Mouse (Mus musculus): Measurements from ENCODE around the gene Serpinb6b. TPM values are rescaled to one million over a fixed set of nuclear protein-coding genes. Genes with fewer than 3 reads are reported as not detected.
"Not testable (repeated sequence)": the region's sequence is repeated elsewhere in the genome, so short reads cannot be mapped to it uniquely, and the experiment has no call there.

Gene Serpinb6b
- total and polyA plus RNA-seq, 3 experiments: 11.9 to 41.2 (median 38.9) TPM

DNA sequence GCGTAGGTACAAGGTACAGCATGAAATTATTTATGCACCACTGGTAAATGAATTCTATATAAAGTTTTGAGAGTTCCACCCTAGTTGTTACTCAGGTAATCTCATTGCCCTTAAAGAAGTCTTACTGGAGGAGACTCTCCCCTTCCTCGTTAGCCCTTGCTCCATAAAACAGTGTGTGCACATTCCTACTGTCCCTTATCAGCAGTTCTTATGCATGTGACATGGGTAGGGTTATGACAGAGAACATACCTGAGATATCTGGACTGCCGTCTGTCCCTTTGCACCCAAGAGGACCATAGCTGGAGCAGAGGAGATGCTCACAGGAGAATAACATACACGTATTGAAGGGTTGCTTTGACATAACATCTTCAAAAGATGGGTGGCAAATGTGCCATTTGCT, 26.7 kb upstream of the Serpinb6b start:
- dilution Hi-C loops (cut with MboI; ENCODE audit: extremely low pct_ligation_motif_present, extremely low pct_unique_long_range_greater_than_20kb, low sequenced_read_pairs); H3K27me3 ChIP-seq (replicated peaks); in situ Hi-C loops (cut with MboI; ENCODE audit: low pct_ligation_motif_present, low pct_unique_long_range_greater_than_20kb, low sequenced_read_pairs): not testable (repeated sequence)

DNA sequence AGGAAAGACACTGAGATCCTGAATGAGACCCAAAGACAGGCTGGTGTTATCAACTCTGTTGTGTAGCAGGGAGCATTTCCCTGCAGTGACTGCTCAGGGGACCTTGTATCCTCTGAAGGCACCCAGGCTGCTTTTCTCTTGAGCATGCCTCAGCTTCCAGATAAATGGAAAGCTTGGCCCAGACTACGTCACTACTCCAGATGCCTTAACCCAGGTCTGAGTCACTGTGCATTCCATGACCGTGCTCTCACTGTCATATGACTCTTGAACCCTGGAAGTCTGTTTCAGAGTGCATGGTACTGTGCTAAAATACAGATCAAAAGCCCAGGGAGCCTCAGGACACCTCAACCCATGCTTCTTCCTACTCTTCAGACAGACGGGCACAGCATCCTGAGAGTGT, 25.8 kb upstream of the Serpinb6b start:
- H3K27ac ChIP-seq (ENCODE audit: insufficient read depth, low read depth); H3K4me3 ChIP-seq (replicated peaks in 1 of 3; ENCODE audit: low read depth in 2 of 3, low read length in 2 of 3, poor library complexity in 1 of 3); H3K36me3 ChIP-seq (replicated peaks in 1 of 2; ENCODE audit: control insufficient read depth in 1 of 2, insufficient read depth in 1 of 2, low read length in 1 of 2); H3K27me3 ChIP-seq (replicated peaks); H3K4me2 ChIP-seq (ENCODE audit: insufficient read depth, low read depth, poor library complexity, severe bottlenecking); H3K9me3 ChIP-seq (replicated peaks; ENCODE audit: low read length); H3K79me2 ChIP-seq (replicated peaks; ENCODE audit: control insufficient read depth, extremely low read depth, insufficient read depth, poor library complexity, severe bottlenecking); H3K9ac ChIP-seq (ENCODE audit: insufficient read depth, low read depth); DNase-seq (ENCODE audit: extremely low read depth); dilution Hi-C loops (cut with MboI; ENCODE audit: extremely low pct_ligation_motif_present, extremely low pct_unique_long_range_greater_than_20kb, low sequenced_read_pairs); in situ Hi-C loops (cut with MboI; ENCODE audit: low pct_ligation_motif_present, low pct_unique_long_range_greater_than_20kb, low sequenced_read_pairs): not testable (repeated sequence)
- H3K4me1 ChIP-seq (ENCODE audit: control insufficient read depth in 1 of 2, insufficient read depth in 2 of 2): peaks cover 7 to 38% of the 10 kb centered on the region in 2 experiments

More for the DNA sequence above, 26.7 kb upstream of the Serpinb6b start:
- not testable (repeated sequence) for H3K4me2 ChIP-seq (ENCODE audit: insufficient read depth, low read depth, poor library complexity, severe bottlenecking); DNase-seq (ENCODE audit: extremely low read depth); H3K9me3 ChIP-seq (replicated peaks; ENCODE audit: low read length); H3K9ac ChIP-seq (ENCODE audit: insufficient read depth, low read depth); H3K4me3 ChIP-seq (replicated peaks in 1 of 3; ENCODE audit: low read depth in 2 of 3, low read length in 2 of 3, poor library complexity in 1 of 3); H3K36me3 ChIP-seq (replicated peaks in 1 of 2; ENCODE audit: control insufficient read depth in 1 of 2, insufficient read depth in 1 of 2, low read length in 1 of 2); H3K79me2 ChIP-seq (replicated peaks; ENCODE audit: control insufficient read depth, extremely low read depth, insufficient read depth, poor library complexity, severe bottlenecking); H3K27ac ChIP-seq (ENCODE audit: insufficient read depth, low read depth)
- H3K4me1 ChIP-seq (ENCODE audit: control insufficient read depth in 1 of 2, insufficient read depth in 2 of 2): peaks cover 7 to 38% of the 10 kb centered on the region in 2 experiments

DNA sequence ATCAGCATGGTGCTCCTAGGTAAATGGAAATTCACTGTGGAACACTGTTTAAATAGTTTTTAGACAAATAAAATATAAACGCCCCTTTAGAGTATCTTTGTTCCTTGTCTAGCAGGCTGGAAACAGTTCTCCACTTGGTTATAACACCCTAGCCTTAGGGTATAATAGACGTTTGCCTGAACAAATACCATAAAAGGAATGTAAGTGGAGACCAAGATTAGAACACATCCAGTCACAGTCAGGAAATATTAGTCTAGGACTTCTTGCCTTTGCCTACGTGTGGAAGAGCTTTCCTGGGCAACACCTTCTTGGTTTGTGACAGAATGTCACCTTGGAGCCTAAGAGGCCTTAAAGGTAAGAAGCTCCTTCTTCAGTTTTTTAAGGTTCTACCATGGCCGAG, 8.5 kb upstream of the Serpinb6b start:
- in situ Hi-C loops (cut with MboI; ENCODE audit: low pct_ligation_motif_present, low pct_unique_long_range_greater_than_20kb, low sequenced_read_pairs) (no loop called here), dilution Hi-C loops (cut with MboI; ENCODE audit: extremely low pct_ligation_motif_present, extremely low pct_unique_long_range_greater_than_20kb, low sequenced_read_pairs) (no loop called here)
- H3K4me1 ChIP-seq (ENCODE audit: control insufficient read depth in 1 of 2, insufficient read depth in 2 of 2): no peaks in the 10 kb centered on the region
- no peaks in the 10 kb centered on the region for H3K79me2 ChIP-seq (replicated peaks; ENCODE audit: control insufficient read depth, extremely low read depth, insufficient read depth, poor library complexity, severe bottlenecking)
- H3K4me3 ChIP-seq (replicated peaks in 1 of 3; ENCODE audit: low read depth in 2 of 3, low read length in 2 of 3, poor library complexity in 1 of 3): no peak overlapping the region
- H3K4me2 ChIP-seq (ENCODE audit: insufficient read depth, low read depth, poor library complexity, severe bottlenecking): no peak overlapping the region
- no peak overlapping the region for H3K9ac ChIP-seq (ENCODE audit: insufficient read depth, low read depth)
- H3K27me3 ChIP-seq (replicated peaks): no peaks in the 10 kb centered on the region
- no peaks in the 10 kb centered on the region for H3K9me3 ChIP-seq (replicated peaks; ENCODE audit: low read length)
- DNase-seq (ENCODE audit: extremely low read depth): no peak
- no peaks in the 10 kb centered on the region for H3K36me3 ChIP-seq (replicated peaks in 1 of 2; ENCODE audit: control insufficient read depth in 1 of 2, insufficient read depth in 1 of 2, low read length in 1 of 2)
- no peak overlapping the region for H3K27ac ChIP-seq (ENCODE audit: insufficient read depth, low read depth)
- TF ChIP-seq MAX (IDR thresholded peaks at IDR 0.05; ENCODE audit: low read length): no peak
- TF ChIP-seq ZNF384 (IDR thresholded peaks at IDR 0.05; ENCODE audit: low read depth, low read length): no peak
- TF ChIP-seq ELF1 (IDR thresholded peaks at IDR 0.05; ENCODE audit: low read depth, low read length): no peak
- no peak for TF ChIP-seq ZC3H11A (IDR thresholded peaks at IDR 0.05; ENCODE audit: low read depth, low read length)
- no peak for TF ChIP-seq BHLHE40 (IDR thresholded peaks at IDR 0.05; ENCODE audit: low read depth, low read length)
- no peak for TF ChIP-seq E2F4 (IDR thresholded peaks at IDR 0.05; ENCODE audit: insufficient replicate concordance, low read depth, low read length)
- no peak for TF ChIP-seq CHD2 (IDR thresholded peaks at IDR 0.05; ENCODE audit: low read length)

DNA sequence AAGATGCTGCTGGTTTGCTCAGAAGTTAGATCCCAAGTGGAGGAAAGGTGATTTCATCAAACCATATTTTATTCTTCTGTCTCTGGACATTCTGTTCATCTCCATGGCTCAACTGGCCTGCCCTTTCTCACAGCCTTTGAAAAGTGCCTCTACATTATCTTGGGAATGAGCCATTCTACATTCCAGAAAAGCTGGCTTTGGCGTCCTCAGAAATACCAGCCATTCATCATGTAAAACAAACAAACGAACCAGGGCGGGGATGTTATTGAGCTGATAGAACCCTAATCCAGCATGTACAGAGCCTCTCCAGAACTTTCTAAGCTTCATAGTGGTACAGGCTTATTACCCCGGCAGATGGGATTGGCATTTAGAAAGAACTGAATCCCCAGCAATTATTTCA, 7.1 kb upstream of the Serpinb6b start:
- Histone ChIP-seq H3K79me2 (replicated peaks; ENCODE audit: control insufficient read depth, extremely low read depth, insufficient read depth, poor library complexity, severe bottlenecking) (no peaks in the 10 kb centered on the region), H3K36me3 (replicated peaks in 1 of 2; ENCODE audit: control insufficient read depth in 1 of 2, insufficient read depth in 1 of 2, low read length in 1 of 2) (no peaks in the 10 kb centered on the region), H3K27ac (ENCODE audit: insufficient read depth, low read depth) (no peak overlapping the region), H3K4me2 (ENCODE audit: insufficient read depth, low read depth, poor library complexity, severe bottlenecking) (no peak overlapping the region), H3K27me3 (replicated peaks) (no peaks in the 10 kb centered on the region), H3K4me3 (replicated peaks in 1 of 3; ENCODE audit: low read depth in 2 of 3, low read length in 2 of 3, poor library complexity in 1 of 3) (no peak overlapping the region), H3K9me3 (replicated peaks; ENCODE audit: low read length) (no peaks in the 10 kb centered on the region), H3K9ac (ENCODE audit: insufficient read depth, low read depth) (no peak overlapping the region), H3K4me1 (ENCODE audit: control insufficient read depth in 1 of 2, insufficient read depth in 2 of 2) (no peaks in the 10 kb centered on the region)
- no peak for DNase-seq (ENCODE audit: extremely low read depth)
- dilution Hi-C loops (cut with MboI; ENCODE audit: extremely low pct_ligation_motif_present, extremely low pct_unique_long_range_greater_than_20kb, low sequenced_read_pairs): no loop called here
- in situ Hi-C loops (cut with MboI; ENCODE audit: low pct_ligation_motif_present, low pct_unique_long_range_greater_than_20kb, low sequenced_read_pairs): no loop called here
- TF ChIP-seq KAT2A (IDR thresholded peaks at IDR 0.05; ENCODE audit: insufficient replicate concordance, low read length): no peak
- no peak for TF ChIP-seq HCFC1 (IDR thresholded peaks at IDR 0.05; ENCODE audit: low read depth, low read length)
- no peak for TF ChIP-seq SMC3 (IDR thresholded peaks at IDR 0.05; ENCODE audit: low read depth, low read length)
- no peak for TF ChIP-seq TCF12 (IDR thresholded peaks at IDR 0.05; ENCODE audit: low read depth, low read length)
- TF ChIP-seq MEF2A (IDR thresholded peaks at IDR 0.05; ENCODE audit: borderline replicate concordance, low read depth, low read length): no peak
- TF ChIP-seq NELFE (IDR thresholded peaks at IDR 0.05; ENCODE audit: low read depth, low read length): no peak
- no peak for TF ChIP-seq POLR2AphosphoS2 (IDR thresholded peaks at IDR 0.05; ENCODE audit: low read depth, low read length)
- TF ChIP-seq CTCF (conservative IDR thresholded peaks at IDR 0.05 in 1 of 2, IDR thresholded peaks at IDR 0.05 in 1 of 2; ENCODE audit: low read depth in 2 of 2, low read length in 2 of 2): no peak
- TF ChIP-seq MAX (IDR thresholded peaks at IDR 0.05; ENCODE audit: low read length): no peak
- TF ChIP-seq ELF1 (IDR thresholded peaks at IDR 0.05; ENCODE audit: low read depth, low read length): no peak
- no peak for TF ChIP-seq SIN3A (IDR thresholded peaks at IDR 0.05; ENCODE audit: low read length)
- no peak for TF ChIP-seq JUN (IDR thresholded peaks at IDR 0.05; ENCODE audit: insufficient read depth, low read depth, low read length)
- no peak for TF ChIP-seq RAD21 (IDR thresholded peaks at IDR 0.05; ENCODE audit: low read depth, low read length)
- no peak for TF ChIP-seq UBTF (IDR thresholded peaks at IDR 0.05; ENCODE audit: low read depth, low read length)
- no peak for TF ChIP-seq ZC3H11A (IDR thresholded peaks at IDR 0.05; ENCODE audit: low read depth, low read length)
- TF ChIP-seq ZKSCAN1 (IDR thresholded peaks at IDR 0.05; ENCODE audit: borderline replicate concordance, low read depth, low read length): no peak

All from CH12.LX (cell line).